Mouse (Mus musculus): ENCODE data around the gene Mamstr.
A peak's percentile ranks its signal among the peaks of the same experiment; 100 is the strongest.

The Mamstr gene

DNA sequence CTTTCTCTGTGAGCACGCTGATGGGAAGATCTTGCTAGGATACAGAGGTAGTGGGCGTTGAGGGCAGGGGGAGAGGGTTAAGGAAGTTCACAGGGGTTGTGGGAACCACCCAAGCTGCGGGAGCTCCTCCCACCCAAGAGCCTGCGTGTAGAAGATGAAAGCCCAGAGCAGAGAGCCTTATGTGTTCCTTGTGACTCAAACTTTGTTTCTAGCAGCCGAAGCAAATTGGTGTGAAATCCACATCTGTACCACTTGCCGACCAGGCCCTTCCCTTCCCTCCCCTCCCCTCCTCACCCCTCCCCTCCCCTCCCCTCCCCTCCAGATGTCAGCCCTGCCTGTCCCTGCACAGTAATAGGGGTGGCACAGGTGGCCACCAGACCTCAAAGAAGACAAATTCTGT, 55.3 kb downstream of the Mamstr start:
- DNase-seq = peak; percentile 53
